Mouse (Mus musculus): Measurements from ENCODE around the gene Hexdc. TPM values are rescaled to one million over a fixed set of nuclear protein-coding genes. Genes with fewer than 3 reads are reported as not detected.

The Hexdc gene
- total and polyA plus RNA-seq, 2 experiments from 2014 or later: 30.7 to 89.6 TPM

- Histone ChIP-seq H3K4me2 (ENCODE audit: low read depth, low read length) (peak overlapping the region; percentile 76), H3K9ac (replicated peaks; ENCODE audit: low read length) (peak overlapping the region; percentile 98), H3K4me3 (ENCODE audit: low read length) (peak overlapping the region; percentile 84), H3K27ac (peak overlapping the region; percentile 96), H3K9me3 (ENCODE audit: low read length) (no peaks in the 10 kb centered on the region), H3K27me3 (ENCODE audit: insufficient read depth, low read length) (no peaks in the 10 kb centered on the region), H3K4me1 (ENCODE audit: insufficient read depth, low read length) (peaks cover 11% of the 10 kb centered on the region; the same call in 1 of the 2 replicates), H3K36me3 (ENCODE audit: insufficient read depth, low read length) (peaks cover 2% of the 10 kb centered on the region; the same call in 1 of the 2 replicates)
- ATAC-seq (peak; percentile 18), DNase-seq (ENCODE audit: low spot score) (peak; percentile 5)
- TF ChIP-seq CTCF (IDR thresholded peaks at IDR 0.05; ENCODE audit: low read depth): no peak
- under 1% methylated on average over 51 of the region's 60 CpGs for WGBS
These were observed 56.1 kb downstream of the Hexdc start for GRCm38 (mm10) chr11:121260211-121260906.

GRCm38 (mm10) chr11:121261074-121261473 lies 56.8 kb downstream of the Hexdc start:
- DNase-seq (ENCODE audit: low spot score) (no peak), ATAC-seq (no peak)
- no peak for TF ChIP-seq CTCF (IDR thresholded peaks at IDR 0.05; ENCODE audit: low read depth)
- H3K4me2 ChIP-seq (ENCODE audit: low read depth, low read length): peak overlapping the region; percentile 76
- peaks cover 11% of the 10 kb centered on the region; the same call in 1 of the 2 replicates for H3K4me1 ChIP-seq (ENCODE audit: insufficient read depth, low read length)
- WGBS: 32% methylated on average over 2 of the region's 2 CpGs
- no peaks in the 10 kb centered on the region; the same call in 1 of the 2 replicates for H3K36me3 ChIP-seq (ENCODE audit: insufficient read depth, low read length)
- H3K9ac ChIP-seq (replicated peaks; ENCODE audit: low read length): peak overlapping the region; percentile 98
- H3K27me3 ChIP-seq (ENCODE audit: insufficient read depth, low read length): no peaks in the 10 kb centered on the region
- H3K9me3 ChIP-seq (ENCODE audit: low read length): no peaks in the 10 kb centered on the region
- peak overlapping the region; percentile 84 for H3K4me3 ChIP-seq (ENCODE audit: low read length)
- H3K27ac ChIP-seq: peak overlapping the region; percentile 96; the same call in 1 of the 2 replicates

Other genes with a start within 250 kb of the Hexdc start
- gene Csnk1d, start 213.1 kb upstream of the Hexdc start, total RNA-seq (2014; rRNA removed): 95.2 and 100 TPM in 2 replicates
- gene Csnk1d, start 213.1 kb upstream of the Hexdc start, polyA plus RNA-seq (2015; fragmentation: Nextera tagmentation; extraction: Ambion mirVana): 97.7 and 102 TPM in 2 replicates
- gene Cd7, start 165.0 kb upstream of the Hexdc start, total RNA-seq (2014; rRNA removed): not detected in 2 replicates
- gene Cd7, start 165.0 kb upstream of the Hexdc start, polyA plus RNA-seq (2015; fragmentation: Nextera tagmentation; extraction: Ambion mirVana): 0.24 TPM in 1 of 2 replicates, not detected in the other
- gene Sectm1b, start 140.9 kb upstream of the Hexdc start, total RNA-seq (2014; rRNA removed): not detected in 2 replicates
- not detected in 2 replicates for gene Sectm1b, start 140.9 kb upstream of the Hexdc start, polyA plus RNA-seq (2015; fragmentation: Nextera tagmentation; extraction: Ambion mirVana)
- gene Sectm1a, start 123.2 kb upstream of the Hexdc start, total RNA-seq (2014; rRNA removed): not detected in 2 replicates
- gene Sectm1a, start 123.2 kb upstream of the Hexdc start, polyA plus RNA-seq (2015; fragmentation: Nextera tagmentation; extraction: Ambion mirVana): not detected in 2 replicates
- gene Tex19.2, start 85.8 kb upstream of the Hexdc start, total RNA-seq (2014; rRNA removed): not detected in 2 replicates
- gene Tex19.2, start 85.8 kb upstream of the Hexdc start, polyA plus RNA-seq (2015; fragmentation: Nextera tagmentation; extraction: Ambion mirVana): not detected in 2 replicates
- gene Tex19.1, start 58.3 kb upstream of the Hexdc start, total RNA-seq (2014; rRNA removed): not detected in 2 replicates
- not detected in 2 replicates for gene Tex19.1, start 58.3 kb upstream of the Hexdc start, polyA plus RNA-seq (2015; fragmentation: Nextera tagmentation; extraction: Ambion mirVana)
- gene Uts2r, start 44.2 kb upstream of the Hexdc start, total RNA-seq (2014; rRNA removed): 0.16 and 2.1 TPM in 2 replicates
- 0.61 and 0.84 TPM in 2 replicates for gene Uts2r, start 44.2 kb upstream of the Hexdc start, polyA plus RNA-seq (2015; fragmentation: Nextera tagmentation; extraction: Ambion mirVana)
- 16.7 and 20.1 TPM in 2 replicates for gene Ogfod3, start 278 bp downstream of the Hexdc start, total RNA-seq (2014; rRNA removed)
- 34.8 and 35.3 TPM in 2 replicates for gene Ogfod3, start 278 bp downstream of the Hexdc start, polyA plus RNA-seq (2015; fragmentation: Nextera tagmentation; extraction: Ambion mirVana)
- gene Cybc1, start 24.9 kb downstream of the Hexdc start, total RNA-seq (2014; rRNA removed): 20.6 and 25.6 TPM in 2 replicates
- gene Cybc1, start 24.9 kb downstream of the Hexdc start, polyA plus RNA-seq (2015; fragmentation: Nextera tagmentation; extraction: Ambion mirVana): 20.5 and 21.2 TPM in 2 replicates
- gene Narf, start 32.8 kb downstream of the Hexdc start, total RNA-seq (2014; rRNA removed): 108 and 137 TPM in 2 replicates
- gene Narf, start 32.8 kb downstream of the Hexdc start, polyA plus RNA-seq (2015; fragmentation: Nextera tagmentation; extraction: Ambion mirVana): 34.3 and 36.2 TPM in 2 replicates
- gene Foxk2, start 55.6 kb downstream of the Hexdc start, total RNA-seq (2014; rRNA removed): 89.7 and 95.1 TPM in 2 replicates
- gene Foxk2, start 55.6 kb downstream of the Hexdc start, polyA plus RNA-seq (2015; fragmentation: Nextera tagmentation; extraction: Ambion mirVana): 11.4 and 12.8 TPM in 2 replicates
- 77.9 and 78.0 TPM in 2 replicates for gene Wdr45b, start 150.0 kb downstream of the Hexdc start, total RNA-seq (2014; rRNA removed)
- gene Wdr45b, start 150.0 kb downstream of the Hexdc start, polyA plus RNA-seq (2015; fragmentation: Nextera tagmentation; extraction: Ambion mirVana): 84.9 and 88.7 TPM in 2 replicates
- 7.6 and 11.4 TPM in 2 replicates for gene Rab40b, start 183.8 kb downstream of the Hexdc start, total RNA-seq (2014; rRNA removed)
- 8.9 and 9.9 TPM in 2 replicates for gene Rab40b, start 183.8 kb downstream of the Hexdc start, polyA plus RNA-seq (2015; fragmentation: Nextera tagmentation; extraction: Ambion mirVana)
- gene Fn3krp, start 217.0 kb downstream of the Hexdc start, total RNA-seq (2014; rRNA removed): 21.4 and 25.2 TPM in 2 replicates
- gene Fn3krp, start 217.0 kb downstream of the Hexdc start, polyA plus RNA-seq (2015; fragmentation: Nextera tagmentation; extraction: Ambion mirVana): 8.4 and 8.6 TPM in 2 replicates
- gene Fn3k, start 230.5 kb downstream of the Hexdc start, total RNA-seq (2014; rRNA removed): 4.5 and 13.4 TPM in 2 replicates
- 5.4 and 6.0 TPM in 2 replicates for gene Fn3k, start 230.5 kb downstream of the Hexdc start, polyA plus RNA-seq (2015; fragmentation: Nextera tagmentation; extraction: Ambion mirVana)
- gene Tbcd, start 247.5 kb downstream of the Hexdc start, total RNA-seq (2014; rRNA removed): 102 and 110 TPM in 2 replicates
- gene Tbcd, start 247.5 kb downstream of the Hexdc start, polyA plus RNA-seq (2015; fragmentation: Nextera tagmentation; extraction: Ambion mirVana): 55.6 and 57.1 TPM in 2 replicates